Mouse (Mus musculus) heart, postnatal 10 days (tissue): Measurements from ENCODE around the gene Ncoa7. TPM values are rescaled to one million over a fixed set of nuclear protein-coding genes. Genes with fewer than 3 reads are reported as not detected.
"Not testable (repeated sequence)": the region's sequence is repeated elsewhere in the genome, so short reads cannot be mapped to it uniquely, and the experiment has no call there.

Experiments used
- DNase-seq, 2 experiments: peaks; one replicate each; pipeline ENCODE4 v3.0.0; 2021
- intact Hi-C: fragments of 180-260 bp; cut with DNase I; formaldehyde crosslinking; loops from one replicate; pipeline ENCODE4 v1.15.1; 2025
- total RNA-seq, 2 experiments: library from RNA; stranded (reverse); gene quantifications; 2 replicates each; pipeline ENCODE4 v1.2.3; 2021

Gene Ncoa7
- total RNA-seq, 2 experiments from 2014 or later, result 7.3 to 8.4 TPM

- no peak for DNase-seq
- intact Hi-C loops, result no loop called here
These were observed 13.6 kb downstream of the Ncoa7 start for GRCm38 (mm10) chr10:30789521-30789920.

- no peak for DNase-seq
- intact Hi-C loops, result no loop called here
These were observed 14.8 kb downstream of the Ncoa7 start for GRCm38 (mm10) chr10:30788340-30788721.

GRCm38 (mm10) chr10:30787684-30788339 lies 15.3 kb downstream of the Ncoa7 start:
- intact Hi-C loops, result no loop called here
- no peak for DNase-seq

- no peak for DNase-seq
- intact Hi-C loops, result no loop called here
These were observed 16.9 kb downstream of the Ncoa7 start for GRCm38 (mm10) chr10:30786103-30786754.

- intact Hi-C loops, DNase-seq: not testable (repeated sequence)
These were observed 22.2 kb downstream of the Ncoa7 start for GRCm38 (mm10) chr10:30780921-30781320.

- peak; percentile 47 to 50 for DNase-seq
- intact Hi-C loops, result no loop called here
These were observed 24.9 kb downstream of the Ncoa7 start for GRCm38 (mm10) chr10:30778240-30778639.

- no peak for DNase-seq
- intact Hi-C loops, result no loop called here
These were observed 27.1 kb downstream of the Ncoa7 start for GRCm38 (mm10) chr10:30775987-30776386.

GRCm38 (mm10) chr10:30775568-30775967 lies 27.6 kb downstream of the Ncoa7 start:
- intact Hi-C loops, result no loop called here

GRCm38 (mm10) chr10:30774396-30774795 lies 28.7 kb downstream of the Ncoa7 start:
- no peak for DNase-seq
- intact Hi-C loops, result no loop called here

More at GRCm38 (mm10) chr10:30775568-30775967, 27.6 kb downstream of the Ncoa7 start:
- DNase-seq, result no peak

GRCm38 (mm10) chr10:30773181-30773580 lies 29.9 kb downstream of the Ncoa7 start:
- intact Hi-C loops, result no loop called here
- DNase-seq, result no peak

GRCm38 (mm10) chr10:30771417-30772158 lies 31.5 kb downstream of the Ncoa7 start:
- DNase-seq, result no peak
- intact Hi-C loops, result no loop called here

GRCm38 (mm10) chr10:30768820-30769219 lies 34.3 kb downstream of the Ncoa7 start:
- no peak for DNase-seq
- intact Hi-C loops, result no loop called here

- intact Hi-C loops, result no loop called here
- no peak for DNase-seq
These were observed 34.9 kb downstream of the Ncoa7 start for GRCm38 (mm10) chr10:30768250-30768649.

GRCm38 (mm10) chr10:30763179-30763770 lies 39.9 kb downstream of the Ncoa7 start:
- intact Hi-C loops, result no loop called here
- no peak for DNase-seq

- intact Hi-C loops, result no loop called here
- no peak for DNase-seq
These were observed 40.7 kb downstream of the Ncoa7 start for GRCm38 (mm10) chr10:30762284-30762964.

GRCm38 (mm10) chr10:30759360-30760147 lies 43.6 kb downstream of the Ncoa7 start:
- no peak for DNase-seq
- intact Hi-C loops, result no loop called here

- DNase-seq, result no peak
- intact Hi-C loops, result no loop called here
These were observed 47.1 kb downstream of the Ncoa7 start for GRCm38 (mm10) chr10:30756064-30756463.

GRCm38 (mm10) chr10:30754825-30755457 lies 48.2 kb downstream of the Ncoa7 start:
- no peak for DNase-seq
- intact Hi-C loops, result no loop called here

- intact Hi-C loops, result no loop called here
These were observed 49.0 kb downstream of the Ncoa7 start for GRCm38 (mm10) chr10:30754082-30754481.

More at GRCm38 (mm10) chr10:30754082-30754481, 49.0 kb downstream of the Ncoa7 start:
- DNase-seq, result no peak
